Mouse (Mus musculus) brain, embryonic 14.5 days (tissue): ENCODE measurements around the gene Chchd6.

Experiments
- CTCF ChIP-seq: fragments of 200-500 bp; IDR thresholded peaks from 2 replicates; pipeline ENCODE4 v1.5.1; 2012; ENCODE audit warnings: inconsistent platforms, mild to moderate bottlenecking, moderate library complexity, borderline replicate concordance; ENCODE audit not compliant: insufficient read depth, insufficient read length; ENCODE audit errors: extremely low read depth
- POLR2A ChIP-seq: fragments of 200-500 bp; IDR thresholded peaks from 2 replicates; pipeline ENCODE4 v1.6.1; 2012; ENCODE audit warnings: mild to moderate bottlenecking, inconsistent platforms, borderline replicate concordance; ENCODE audit not compliant: poor library complexity, insufficient read depth, insufficient read length, severe bottlenecking; ENCODE audit errors: extremely low read depth

GRCm38 (mm10) chr6:89457601-89458000, 137.9 kb downstream of the Chchd6 start:
- TF ChIP-seq CTCF (no peak), POLR2A (no peak)
